In the genomic region with DNA sequence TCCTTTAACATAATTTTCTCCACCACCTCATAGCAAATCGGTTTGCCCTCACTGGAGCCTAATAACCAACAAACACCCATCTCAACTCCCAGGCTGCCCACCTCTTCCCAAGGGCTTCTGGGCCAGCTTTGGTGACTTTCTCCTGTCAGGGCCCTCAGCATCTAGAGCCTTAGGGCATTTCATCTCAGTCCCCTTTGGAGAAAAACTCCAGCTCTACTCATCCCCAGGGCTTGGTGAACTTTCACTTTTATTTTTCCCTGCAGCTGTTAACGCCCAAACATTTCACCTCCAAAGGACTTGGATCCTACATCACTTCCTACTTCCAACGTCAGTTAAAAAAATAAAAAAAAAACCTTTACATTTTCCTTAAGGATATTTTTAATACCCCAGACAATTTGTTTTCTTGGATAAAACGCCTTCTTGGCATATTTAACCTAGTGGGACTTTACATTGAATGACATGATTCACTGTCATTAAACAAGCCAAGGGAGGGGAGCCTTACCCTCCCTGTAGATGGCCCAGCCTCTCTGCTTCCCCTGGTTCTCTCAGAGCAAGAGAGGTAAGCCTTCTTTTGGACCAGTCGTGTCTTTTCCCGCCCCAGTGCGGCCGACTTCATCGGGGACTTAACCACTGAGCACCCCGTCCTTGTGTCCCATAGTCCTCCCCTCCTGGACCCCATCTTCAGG, we compare ENCODE assay signal across 8 mouse cellular contexts. TPM values are rescaled to one million over a fixed set of nuclear protein-coding genes. Genes with fewer than 3 reads are reported as not detected.
DNase-seq lines count a peak whose midpoint lies in the region; ATAC-seq and TF ChIP-seq lines count a peak whose summit lies in the region.

No protein-coding gene starts in this region.

- peak; percentile 18 to 25; a peak in 3 of 4 replicates for ATAC-seq in hematopoietic stem cell, adult 5-6 weeks (replicated peaks in 1 of 2; ENCODE audit: insufficient read depth in 1 of 2, low FRiP score in 2 of 2, low TSS enrichment in 1 of 2, low read depth in 1 of 2, poor library complexity in 2 of 2, severe bottlenecking in 2 of 2)

- peak overlapping the region; percentile 99 for H3K9ac ChIP-seq in ES-Bruce4 (ENCODE audit: low read depth, poor library complexity, severe bottlenecking)

- peak overlapping the region; percentile 83 for H3K4me3 ChIP-seq in ES-Bruce4 (ENCODE audit: low read depth, low read length)

- peaks cover 6% of the 10 kb centered on the region for H3K4me1 ChIP-seq in ES-Bruce4 (ENCODE audit: control insufficient read depth, insufficient read depth, low read length)

- H3K9me3 ChIP-seq in ES-Bruce4 (replicated peaks; ENCODE audit: control insufficient read depth, insufficient read depth, low read length, poor library complexity, severe bottlenecking) = no peaks in the 10 kb centered on the region

- no peak for TF ChIP-seq CTCF in ES-Bruce4 (IDR thresholded peaks at IDR 0.05; ENCODE audit: low read depth, low read length)

- TF ChIP-seq EP300 in ES-Bruce4 (IDR thresholded peaks at IDR 0.05; ENCODE audit: insufficient read depth, low read depth, low read length) = no peak

- no peaks in the 10 kb centered on the region for H3K36me3 ChIP-seq in ES-Bruce4 (ENCODE audit: control insufficient read depth, insufficient read depth, low read length, poor library complexity, severe bottlenecking)

- H3K27me3 ChIP-seq in ES-Bruce4 (ENCODE audit: control insufficient read depth, insufficient read depth, low read length, poor library complexity, severe bottlenecking) = no peaks in the 10 kb centered on the region

- peak; percentile 79 for DNase-seq in adipocyte (ENCODE audit: low spot score)
- peak; percentile 28 for DNase-seq in lung, postnatal 10 days
- DNase-seq in natural killer cell, adult 2 months (ENCODE audit: low spot score in 2 of 2) = no peak
- DNase-seq in cerebellum, adult 11-12 months = no peak
- no peak for DNase-seq in layer of hippocampus, adult 11-12 months (ENCODE audit: low spot score)
- no peak for DNase-seq in cerebellum, postnatal 25 days

- peak overlapping the region; percentile 86 for H3K27ac ChIP-seq in ES-Bruce4 (ENCODE audit: insufficient read depth, low read length)

- TF ChIP-seq POLR2A in ES-Bruce4 (IDR thresholded peaks at IDR 0.05; ENCODE audit: insufficient read depth, low read length) = no peak

RNA-seq across cellular contexts. Expression of a gene that starts 0.7 kb away (rescaled TPM):
- 23.8 and 29.0 TPM in 2 replicates for polyA plus RNA-seq in ES-Bruce4 (2011; ENCODE audit: insufficient read depth, insufficient read length, low read depth, missing spikeins)
- 2.6 and 3.1 TPM in 2 replicates for total RNA-seq in hematopoietic stem cell, adult 5-6 weeks (2017)

Comparison
In these comparisons a context has a peak if more than half of its experiments do, and no peak if none do; other contexts are left out.
1. DNase-seq: peak in adipocyte (single experiment) and lung, postnatal 10 days (single experiment); none in natural killer cell, adult 2 months (0 of 2), cerebellum, adult 11-12 months (single experiment), layer of hippocampus, adult 11-12 months (single experiment) and cerebellum, postnatal 25 days (0 of 2).